Mouse (Mus musculus): ENCODE results near the gene Pafah1b2. TPM values are rescaled to one million over a fixed set of nuclear protein-coding genes. Genes with fewer than 3 reads are reported as not detected.
A peak's percentile ranks its signal among the peaks of the same experiment; 100 is the strongest.

The Pafah1b2 gene
- total RNA-seq, 2 experiments from 2014 or later = 223 to 224 TPM

GRCm38 (mm10) chr9:45952890-45953289, 59.6 kb downstream of the Pafah1b2 start:
- intact Hi-C loops (cut with DNase I) = no loop called here

DNA sequence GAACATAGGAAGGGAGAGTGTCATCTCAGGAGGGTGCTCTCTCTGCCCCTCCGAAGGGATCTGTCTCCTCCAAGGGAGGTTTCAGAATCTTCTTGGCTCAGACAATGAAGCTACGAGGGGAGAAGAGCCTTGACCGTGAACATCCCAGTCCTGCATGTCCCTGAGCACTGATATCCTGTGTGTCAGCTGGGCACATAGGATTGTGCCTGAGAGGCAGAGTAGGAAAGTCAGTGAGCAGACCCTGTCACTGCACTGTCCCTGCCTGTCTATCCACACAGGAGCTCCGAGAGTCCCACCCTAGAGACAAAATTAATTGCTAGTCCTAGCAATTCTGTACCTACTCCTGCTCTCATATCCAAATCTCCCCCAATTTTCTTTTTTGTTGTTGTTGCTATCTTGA, 60.4 kb downstream of the Pafah1b2 start:
- intact Hi-C loops (cut with DNase I) = no loop called here
- DNase-seq (ENCODE audit: extremely low spot score in 1 of 2, low spot score in 2 of 2) = no peak

More at GRCm38 (mm10) chr9:45952890-45953289, 59.6 kb downstream of the Pafah1b2 start:
- no peak for DNase-seq (ENCODE audit: extremely low spot score in 1 of 2, low spot score in 2 of 2)

DNA sequence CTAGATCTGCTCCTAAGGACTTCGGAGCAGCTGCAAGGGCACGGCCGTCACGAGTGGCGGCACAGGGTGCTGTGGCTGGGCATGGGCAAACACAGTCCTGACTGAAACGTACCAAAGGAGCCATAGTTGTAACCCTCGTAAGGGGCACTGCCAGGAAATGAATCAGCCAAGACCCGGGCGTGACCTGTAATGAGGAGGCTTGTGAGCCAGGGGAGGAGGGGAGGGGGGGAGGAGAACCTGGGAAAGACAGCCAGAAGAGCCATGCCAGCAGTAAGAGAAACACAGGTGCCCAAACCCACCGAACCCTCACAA, 65.7 kb downstream of the Pafah1b2 start:
- DNase-seq (ENCODE audit: extremely low spot score in 1 of 2, low spot score in 2 of 2) = no peak
- intact Hi-C loops (cut with DNase I) = no loop called here

- no peak for DNase-seq (ENCODE audit: extremely low spot score in 1 of 2, low spot score in 2 of 2)
- intact Hi-C loops (cut with DNase I) = no loop called here
These were observed 66.2 kb downstream of the Pafah1b2 start for GRCm38 (mm10) chr9:45946182-45946871.

GRCm38 (mm10) chr9:45945721-45946120, 66.8 kb downstream of the Pafah1b2 start:
- DNase-seq (ENCODE audit: extremely low spot score in 1 of 2, low spot score in 2 of 2) = no peak
- intact Hi-C loops (cut with DNase I) = no loop called here

DNA sequence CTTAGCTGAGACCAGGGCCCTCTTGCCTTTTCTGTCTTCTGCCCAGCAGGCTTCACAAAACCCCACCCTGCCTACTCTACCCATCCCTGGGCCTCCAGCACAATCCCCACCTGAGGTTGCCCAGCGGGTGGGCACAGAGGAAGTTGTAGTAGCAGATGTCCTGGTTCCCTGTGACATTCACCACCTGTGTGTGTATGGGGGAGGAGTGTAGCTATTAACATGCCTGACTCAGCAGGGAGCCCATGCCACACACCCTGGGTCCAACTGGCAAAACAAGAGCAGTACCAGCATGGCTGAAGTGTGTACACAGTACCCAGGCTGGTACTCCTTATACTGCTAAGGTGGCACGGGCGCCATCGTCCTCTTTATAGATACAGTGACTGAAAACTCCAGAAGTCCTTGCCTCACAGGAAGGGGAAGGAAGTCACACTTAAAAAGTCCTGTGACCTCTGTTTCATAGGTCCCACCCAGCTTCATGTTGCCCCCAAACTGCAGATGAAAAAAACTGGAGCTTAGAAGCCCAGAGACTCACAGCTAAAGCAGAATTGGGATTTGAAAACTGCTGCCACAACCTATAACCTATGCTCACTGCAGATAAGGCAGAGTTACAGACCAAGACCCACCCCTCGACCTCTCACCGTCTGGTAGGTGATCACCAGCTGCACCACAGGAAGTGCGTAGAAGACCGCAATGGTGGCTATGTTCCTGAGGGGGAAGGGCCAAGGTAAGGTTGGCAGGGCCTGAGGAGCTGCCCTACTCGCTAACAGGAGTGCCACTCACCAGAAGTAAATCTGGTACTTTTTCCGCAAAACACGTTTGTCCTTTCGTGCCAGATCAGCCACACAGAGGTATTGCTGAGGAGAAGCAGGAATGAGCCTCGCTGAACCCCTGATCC, 67.7 kb downstream of the Pafah1b2 start:
- intact Hi-C loops (cut with DNase I) = no loop called here
- DNase-seq (ENCODE audit: extremely low spot score in 1 of 2, low spot score in 2 of 2) = no peak

GRCm38 (mm10) chr9:45943628-45944505, 68.6 kb downstream of the Pafah1b2 start:
- no peak for DNase-seq (ENCODE audit: extremely low spot score in 1 of 2, low spot score in 2 of 2)
- intact Hi-C loops (cut with DNase I) = no loop called here

DNA sequence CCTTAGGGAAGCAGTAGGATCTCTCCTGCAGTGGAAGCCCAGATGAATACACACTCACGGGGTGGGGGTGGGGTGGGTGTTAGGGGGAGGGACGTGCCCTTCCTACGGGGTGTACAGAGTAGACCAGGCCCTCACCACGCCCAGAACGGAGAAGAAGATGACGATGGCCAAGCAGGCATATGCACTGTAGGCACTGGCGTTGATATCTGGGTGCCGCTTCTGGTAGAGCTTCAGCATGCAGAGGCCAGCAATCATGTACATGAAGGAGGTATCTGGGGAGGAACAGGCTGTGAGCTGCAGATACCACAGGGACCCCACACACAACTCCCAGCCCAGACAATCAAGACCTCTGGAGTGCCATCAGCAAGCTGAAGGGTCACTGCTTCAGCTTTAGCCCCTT, 69.6 kb downstream of the Pafah1b2 start:
- intact Hi-C loops (cut with DNase I) = no loop called here
- DNase-seq (ENCODE audit: extremely low spot score in 1 of 2, low spot score in 2 of 2) = no peak

GRCm38 (mm10) chr9:45942464-45942863, 70.0 kb downstream of the Pafah1b2 start:
- DNase-seq (ENCODE audit: extremely low spot score in 1 of 2, low spot score in 2 of 2) = no peak
- intact Hi-C loops (cut with DNase I) = no loop called here

- intact Hi-C loops (cut with DNase I) = no loop called here
- no peak for DNase-seq (ENCODE audit: extremely low spot score in 1 of 2, low spot score in 2 of 2)
These were observed 71.1 kb downstream of the Pafah1b2 start for GRCm38 (mm10) chr9:45941329-45941888.

DNA sequence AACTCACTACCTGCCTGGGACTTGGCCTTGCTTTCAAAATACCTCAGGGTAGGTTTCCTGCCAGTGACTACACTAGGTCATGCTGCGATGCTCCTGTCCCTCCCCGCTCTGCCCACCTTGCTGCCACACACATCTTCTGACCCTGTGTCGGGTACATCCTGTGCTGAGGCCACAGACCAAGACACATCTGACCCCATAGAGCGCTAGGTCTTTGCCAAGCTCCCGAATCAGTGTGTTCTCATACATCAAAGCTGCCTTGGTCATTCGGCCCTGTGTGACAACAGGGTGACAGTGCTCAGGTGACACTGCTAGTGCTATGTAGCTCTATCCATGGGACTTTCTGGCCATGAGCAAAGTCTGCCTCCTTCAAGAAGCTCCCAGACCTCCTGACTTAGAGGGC, 72.7 kb downstream of the Pafah1b2 start:
- no peak for DNase-seq (ENCODE audit: extremely low spot score in 1 of 2, low spot score in 2 of 2)
- intact Hi-C loops (cut with DNase I) = no loop called here

- intact Hi-C loops (cut with DNase I) = no loop called here
- no peak for DNase-seq (ENCODE audit: extremely low spot score in 1 of 2, low spot score in 2 of 2)
These were observed 73.4 kb downstream of the Pafah1b2 start for GRCm38 (mm10) chr9:45938952-45939637.

- DNase-seq (ENCODE audit: extremely low spot score in 1 of 2, low spot score in 2 of 2) = no peak
These were observed 74.4 kb downstream of the Pafah1b2 start for GRCm38 (mm10) chr9:45938088-45938487.

GRCm38 (mm10) chr9:45936883-45937282, 75.6 kb downstream of the Pafah1b2 start:
- peak in 1 of 2 experiments; percentile 84 for DNase-seq (ENCODE audit: extremely low spot score in 1 of 2, low spot score in 2 of 2)
- intact Hi-C loops (cut with DNase I) = no loop called here

More at GRCm38 (mm10) chr9:45938088-45938487, 74.4 kb downstream of the Pafah1b2 start:
- intact Hi-C loops (cut with DNase I) = no loop called here

DNA sequence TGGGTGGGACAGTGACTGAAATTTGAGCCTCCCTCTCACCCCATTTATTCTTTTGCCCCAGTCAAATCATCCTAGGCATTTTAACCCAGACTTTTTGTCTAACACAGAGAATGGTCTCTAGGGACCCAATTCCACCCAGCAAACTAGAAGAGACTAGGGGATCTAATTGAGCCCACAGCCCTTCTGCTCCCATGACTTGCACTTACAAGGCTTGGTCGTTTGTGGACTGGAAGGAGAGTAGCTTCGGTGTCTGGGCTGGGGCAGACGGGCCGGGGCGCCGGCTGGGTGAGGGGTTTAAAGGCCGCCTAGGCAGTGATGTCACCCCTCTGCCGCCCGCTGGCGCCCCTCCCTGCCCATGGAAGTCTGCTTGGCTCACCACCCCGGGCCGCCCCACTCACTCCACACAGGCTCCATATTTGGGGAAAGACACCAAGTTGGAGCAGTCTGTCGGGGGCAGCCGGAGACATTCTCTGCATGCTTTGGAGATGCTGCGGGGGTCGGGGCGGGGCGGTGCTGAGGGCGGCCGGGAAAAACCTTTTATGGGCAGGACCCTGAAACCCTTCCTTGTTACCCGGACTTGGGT, 76.8 kb downstream of the Pafah1b2 start, which contains the start of gene Tagln:
Tagln (minus strand) TSS at position 431 of the 583 bp plus-strand sequence.
- peak in 1 of 2 experiments; percentile 69 for DNase-seq (ENCODE audit: extremely low spot score in 1 of 2, low spot score in 2 of 2)
- intact Hi-C loops (cut with DNase I) = no loop called here

DNA sequence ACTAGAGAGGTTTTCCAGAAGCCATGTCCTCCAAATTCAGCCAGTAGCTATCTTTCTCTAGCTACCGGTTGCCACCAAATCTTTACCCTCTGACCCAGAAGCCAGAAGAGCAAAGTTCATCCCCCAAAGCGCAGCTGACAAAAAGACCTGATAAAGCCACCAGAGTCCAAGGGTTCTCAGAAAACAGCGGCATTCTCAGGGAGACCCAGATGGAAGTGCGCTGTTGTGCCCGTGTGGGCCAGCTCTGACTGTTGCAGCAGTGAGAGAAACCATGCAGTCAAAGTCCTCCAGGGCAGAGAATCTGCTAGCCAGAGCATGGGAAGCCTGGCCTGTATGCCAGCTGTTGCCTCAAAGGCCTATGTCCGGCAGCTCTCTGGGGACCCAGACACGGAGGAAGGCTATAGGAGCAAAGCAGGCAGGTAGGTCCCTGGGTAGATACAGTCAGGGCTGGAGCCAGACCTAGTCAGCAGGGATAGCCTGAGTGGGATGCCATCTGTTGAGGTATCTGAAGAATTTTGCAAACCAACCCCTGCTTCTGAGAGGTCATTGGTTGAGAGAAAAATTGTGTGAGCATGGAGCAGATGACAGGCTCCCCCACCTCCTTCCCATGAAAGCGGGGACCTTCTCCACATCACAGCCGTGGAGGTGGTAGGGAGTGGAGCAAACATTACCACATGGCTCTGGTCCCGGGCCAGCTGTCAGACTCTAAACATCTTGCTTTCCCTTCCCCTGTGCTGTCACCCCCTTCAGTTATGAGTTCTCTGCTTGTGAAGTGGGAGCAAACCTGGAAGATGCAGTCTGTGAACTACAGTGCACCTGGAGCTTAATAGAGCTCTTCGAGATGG, 79.7 kb downstream of the Pafah1b2 start:
- intact Hi-C loops (cut with DNase I) = no loop called here
- DNase-seq (ENCODE audit: extremely low spot score in 1 of 2, low spot score in 2 of 2) = no peak

DNA sequence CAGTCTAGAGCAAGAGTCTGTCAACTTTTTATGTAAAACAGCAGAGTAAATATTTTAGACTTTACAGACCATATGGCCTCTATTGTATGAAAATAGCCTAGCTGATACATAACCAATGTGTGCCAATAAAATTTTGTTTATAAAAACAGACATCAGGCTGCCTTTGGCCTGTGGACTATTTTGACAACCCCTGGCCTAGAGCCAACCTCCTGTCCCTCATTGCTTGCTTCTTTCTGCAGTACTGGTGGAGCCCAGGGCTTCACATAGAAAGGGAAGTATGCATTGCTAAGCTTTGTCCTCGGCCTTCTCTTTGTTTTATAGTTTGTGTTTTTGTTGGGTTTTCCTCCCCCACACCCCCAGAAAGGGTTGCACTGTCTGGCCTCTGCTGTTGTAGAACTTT, 80.5 kb downstream of the Pafah1b2 start:
- no peak for DNase-seq (ENCODE audit: extremely low spot score in 1 of 2, low spot score in 2 of 2)
- intact Hi-C loops (cut with DNase I) = no loop called here

Data from left cerebral cortex, postnatal 10 days (tissue).